Mouse (Mus musculus) adrenal gland, adult (tissue): ENCODE results near the gene Pdcl2.

ENCODE experiments used
- DNase-seq, 2 experiments: peaks; one replicate each; pipeline ENCODE4 v3.0.0; 2022 to 2023; ENCODE audit warnings: low spot score in 1 of 2; ENCODE audit not compliant: inconsistent age in 2 of 2

Pdcl2 gene

DNA sequence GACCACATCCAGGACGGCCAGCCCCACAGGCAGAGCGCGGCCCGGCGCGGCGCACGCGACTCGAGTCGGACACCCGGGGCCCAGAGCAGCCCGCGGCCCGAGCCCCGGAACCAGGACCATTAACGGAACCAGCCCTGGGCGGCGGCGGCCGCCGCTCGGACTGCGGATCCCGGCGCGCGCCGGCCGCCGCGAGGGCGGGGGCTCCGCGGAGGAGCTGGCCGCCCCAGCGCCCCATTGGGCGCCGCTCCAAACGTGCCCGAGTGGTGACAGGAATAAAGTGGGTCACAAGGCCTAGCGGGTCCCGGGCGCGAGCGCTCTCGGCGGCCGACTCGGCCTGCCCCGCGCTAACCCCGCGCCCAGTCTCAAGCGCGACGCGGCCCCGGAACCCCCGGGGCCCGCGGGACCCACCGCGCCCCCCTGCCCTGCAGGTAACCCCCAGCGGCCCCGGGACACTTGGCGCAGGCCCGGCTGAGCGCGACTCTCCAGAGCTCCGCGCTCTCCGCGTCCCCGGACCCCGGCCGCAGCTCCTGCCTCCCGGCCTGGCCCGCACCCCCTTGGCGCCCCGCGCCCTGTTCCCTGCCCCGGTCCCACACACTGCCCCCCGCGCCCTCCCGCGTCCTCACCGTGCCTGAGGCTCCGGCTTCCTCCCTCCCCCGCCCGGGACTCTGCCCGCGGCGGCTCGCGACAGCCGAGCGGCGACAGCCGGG, 27.1 kb downstream of the Pdcl2 start:
- DNase-seq: peak; percentile 88 to 94

DNA sequence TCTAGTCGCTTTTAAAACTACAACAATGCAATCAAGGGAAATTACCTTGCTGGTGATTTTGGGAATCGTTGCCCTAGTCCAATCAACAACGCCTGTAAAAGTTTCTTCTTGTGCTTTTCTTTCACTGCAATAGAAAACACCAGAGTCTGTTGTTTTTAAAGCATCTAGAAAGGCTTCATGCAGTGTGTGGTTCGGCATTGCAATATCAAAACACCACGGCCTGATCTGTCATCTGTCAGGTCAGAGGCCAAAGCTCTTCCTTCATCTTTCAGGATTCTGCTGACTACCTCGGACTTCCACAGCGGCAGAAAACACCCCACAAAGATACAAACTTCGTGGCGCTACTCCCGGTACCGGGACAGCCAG, 27.6 kb downstream of the Pdcl2 start:
- no peak for DNase-seq

DNA sequence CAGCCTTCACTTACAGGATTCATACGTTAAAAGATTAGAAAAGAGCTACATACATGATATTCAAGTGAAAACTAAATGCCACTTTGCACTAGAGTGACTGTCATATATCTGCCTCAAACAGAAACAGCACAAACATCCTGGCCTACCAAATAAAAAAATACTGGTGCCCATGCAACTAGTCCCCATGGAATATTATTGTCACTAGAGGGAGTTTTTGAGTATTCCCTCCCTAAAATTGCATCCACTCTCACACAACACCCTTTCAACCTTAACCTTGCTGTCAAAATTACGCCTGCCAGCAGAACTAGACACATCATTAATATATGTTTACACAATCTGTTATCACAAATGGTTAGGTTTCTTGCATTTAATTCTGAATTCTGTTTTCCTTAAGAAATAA, 28.9 kb downstream of the Pdcl2 start:
- no peak for DNase-seq

DNA sequence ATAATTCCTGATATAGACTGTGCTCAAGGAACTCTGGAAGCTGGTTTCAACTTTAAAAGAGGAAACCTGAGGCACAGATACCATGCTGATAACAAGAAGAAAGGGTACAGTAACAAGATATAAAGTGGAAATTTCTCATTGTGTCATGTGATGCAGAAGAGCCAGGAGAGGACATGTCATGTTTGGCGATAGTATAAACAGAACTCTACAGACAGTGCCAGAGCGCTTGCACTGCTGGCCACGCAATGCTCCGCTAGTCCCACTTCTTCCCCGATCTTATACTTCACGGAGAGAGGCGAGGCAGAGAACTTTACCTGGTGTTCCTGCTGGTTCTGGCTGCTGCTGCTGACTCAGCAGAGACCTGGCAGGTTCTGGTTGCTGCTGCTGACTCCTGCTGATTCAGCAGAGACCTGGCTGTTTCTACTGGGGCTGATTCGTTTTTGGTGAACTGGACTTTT, 41.7 kb downstream of the Pdcl2 start:
- DNase-seq: no peak

DNA sequence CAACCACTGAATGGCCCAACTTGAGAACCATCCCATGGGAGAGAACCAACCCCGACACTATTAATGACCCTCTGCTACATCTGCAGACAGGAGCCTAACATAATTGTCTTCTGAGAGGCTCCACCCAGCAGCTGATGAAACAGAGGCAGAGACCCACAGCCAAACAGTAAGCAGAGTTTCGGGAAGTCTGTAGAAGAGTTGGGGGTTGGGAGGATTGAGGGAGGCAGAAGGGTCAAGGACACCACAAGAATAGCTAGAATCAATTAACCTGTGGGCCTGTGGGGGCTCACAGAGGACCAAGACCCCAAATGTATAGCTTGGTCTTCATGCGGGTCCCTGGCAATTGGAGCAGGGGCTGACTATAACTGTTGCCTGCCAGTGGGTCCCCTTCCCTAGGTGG, 42.7 kb downstream of the Pdcl2 start:
- DNase-seq: no peak

DNA sequence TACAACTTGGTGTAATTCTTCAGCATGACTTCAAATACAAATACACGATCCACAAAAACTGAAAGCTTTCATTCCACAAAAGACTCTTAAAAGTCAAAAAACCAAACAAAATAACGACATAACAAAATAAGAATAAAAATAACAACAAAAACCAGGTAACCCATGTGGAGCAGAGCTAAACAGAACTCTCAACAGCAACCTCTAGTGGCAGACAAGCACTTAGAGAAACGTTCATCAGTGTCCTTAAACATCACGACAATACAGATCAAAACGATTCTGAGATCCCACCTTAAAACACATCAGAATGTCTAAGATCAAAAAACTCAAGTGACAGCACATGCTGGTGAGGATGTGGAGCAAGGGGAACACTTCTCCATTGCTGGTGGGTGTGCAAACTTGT, 43.9 kb downstream of the Pdcl2 start:
- DNase-seq: peak in 1 of 2 experiments; percentile 45

DNA sequence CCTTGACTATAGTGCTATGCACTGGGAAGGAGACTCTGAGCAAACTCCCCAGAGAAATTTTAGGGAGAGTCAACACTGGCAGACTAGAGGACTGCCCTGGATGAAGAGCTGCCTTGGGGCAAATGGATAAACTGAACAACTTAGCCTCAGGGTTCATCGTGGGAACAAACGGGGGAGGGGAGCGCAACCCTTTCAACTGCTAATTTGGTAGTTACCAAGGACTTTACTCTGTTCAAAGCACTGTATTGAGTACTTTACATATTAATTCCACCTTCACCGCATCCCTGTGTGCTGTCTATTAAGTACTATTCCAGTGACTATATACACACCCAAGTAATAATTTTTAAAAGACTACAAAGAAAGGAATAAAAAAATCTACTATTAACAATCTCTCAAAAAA, 45.3 kb downstream of the Pdcl2 start:
- no peak for DNase-seq

DNA sequence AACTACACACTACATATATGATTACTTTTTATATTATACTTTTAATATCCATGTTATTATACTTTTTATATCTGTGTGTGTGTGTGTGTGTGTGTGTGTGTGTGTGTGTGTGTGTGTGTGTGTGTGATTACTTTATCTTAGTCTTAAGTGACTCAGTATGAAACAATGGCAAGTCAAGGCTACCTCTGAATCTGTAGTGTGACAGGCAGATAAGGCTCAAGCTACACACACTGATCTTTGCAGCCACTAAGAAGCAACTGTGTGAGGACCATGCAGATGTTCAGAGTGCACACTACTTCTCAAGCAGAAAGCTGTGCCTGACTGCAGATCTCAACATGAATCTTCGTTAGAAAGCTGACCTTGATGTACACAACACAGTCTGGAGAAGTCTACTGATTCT, 47.1 kb downstream of the Pdcl2 start:
- peak; percentile 24 to 66 for DNase-seq

DNA sequence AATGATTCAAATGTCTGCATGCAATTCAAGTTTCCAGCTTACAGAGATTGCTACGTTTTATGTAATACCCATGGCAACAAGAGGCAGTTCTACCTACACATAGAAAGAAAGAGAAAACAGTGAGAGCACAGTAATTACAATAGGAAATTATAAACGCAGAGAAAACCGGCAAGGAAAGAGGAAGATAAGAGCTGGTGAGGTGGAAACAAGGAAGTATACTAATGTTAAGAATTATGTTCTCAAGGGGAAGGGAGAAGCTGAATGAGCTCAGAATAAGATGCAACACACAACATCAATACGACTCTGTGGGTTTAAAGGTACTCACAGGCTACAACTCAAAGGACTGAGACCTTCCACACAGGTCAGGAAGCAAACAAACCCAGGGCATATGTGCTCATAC, 56.0 kb downstream of the Pdcl2 start:
- DNase-seq: no peak
